Mouse (Mus musculus) T-helper 2 cell (primary cell): ENCODE data around the gene Bhlhe23.

Experiments used
- in situ Hi-C: fragments of 300-600 bp; cut with MboI, MseI; formaldehyde crosslinking; loops from one replicate; pipeline ENCODE4 v1.15.1; 2025; ENCODE audit warnings: high pct_unique_total_duplicates

The Bhlhe23 gene

DNA sequence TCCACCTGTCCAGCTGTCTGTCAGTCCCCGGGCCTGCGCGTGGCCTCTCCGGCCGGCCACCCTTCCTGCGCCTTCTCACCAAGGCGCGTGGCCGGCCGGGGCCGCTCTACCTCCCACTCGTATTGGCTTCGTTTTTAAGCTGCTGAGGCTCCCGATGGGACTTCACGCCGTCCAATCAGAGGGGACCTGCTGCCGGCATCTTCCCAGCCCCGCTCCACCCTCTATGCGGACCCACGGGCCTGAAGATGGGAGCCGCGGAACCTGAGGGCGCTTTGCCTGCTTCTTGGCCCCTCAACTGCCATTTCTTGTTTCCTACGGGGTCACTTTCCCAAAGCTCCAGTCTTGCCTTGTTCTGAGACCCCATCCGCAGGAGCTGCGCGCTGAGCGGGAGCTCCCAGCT, at the start of gene Bhlhe23:
Bhlhe23 (minus strand) TSS at position 108 of the 400 bp plus-strand sequence.
- in situ Hi-C loops = no loop called here

DNA sequence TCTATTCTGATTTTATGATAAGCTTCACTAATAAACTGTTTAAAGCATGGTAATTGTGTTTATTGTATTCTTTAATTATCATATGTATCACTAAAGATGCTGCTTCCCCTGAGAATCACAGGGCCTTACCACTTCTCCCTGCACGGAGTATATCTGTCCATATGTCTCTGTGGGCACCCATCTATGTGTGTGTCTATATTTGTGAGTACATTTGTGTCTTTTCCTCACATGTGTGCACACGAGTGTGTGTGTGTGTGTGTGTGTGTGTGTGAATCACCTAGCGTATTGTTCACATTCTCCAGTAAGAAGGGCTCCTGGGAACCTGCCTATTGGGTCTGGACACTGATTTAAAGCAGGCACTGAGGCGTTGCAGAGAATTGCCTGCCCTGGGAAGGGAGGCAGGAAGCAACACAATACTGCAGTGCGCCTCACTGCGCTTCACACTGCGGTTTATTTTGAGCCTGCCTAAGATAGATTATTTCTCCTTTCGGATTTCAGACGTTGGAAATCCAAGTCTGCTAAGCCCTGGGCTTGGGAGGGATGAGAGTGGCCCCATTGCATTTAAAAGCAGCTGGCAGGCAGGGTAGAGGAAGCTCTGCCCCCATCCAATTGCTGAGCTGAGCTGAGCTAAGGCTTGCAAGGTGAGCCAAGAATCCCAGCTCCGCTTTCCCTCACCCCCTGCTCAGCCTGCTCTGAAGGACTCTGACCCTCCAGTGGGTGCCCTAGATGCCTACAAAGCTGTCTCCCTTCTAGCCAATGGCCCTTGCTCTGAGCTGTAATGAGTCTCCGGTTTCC, 48.6 kb upstream of the Bhlhe23 start:
- in situ Hi-C loops = loop anchor here (5.0 kb wide), 1 partner anchor 52 kb away; no protein-coding TSS in a partner anchor

GRCm38 (mm10) chr2:180824724-180825123, 48.0 kb upstream of the Bhlhe23 start:
- in situ Hi-C loops = loop anchor here (5.0 kb wide), 1 partner anchor 53 kb away; no protein-coding TSS in a partner anchor

DNA sequence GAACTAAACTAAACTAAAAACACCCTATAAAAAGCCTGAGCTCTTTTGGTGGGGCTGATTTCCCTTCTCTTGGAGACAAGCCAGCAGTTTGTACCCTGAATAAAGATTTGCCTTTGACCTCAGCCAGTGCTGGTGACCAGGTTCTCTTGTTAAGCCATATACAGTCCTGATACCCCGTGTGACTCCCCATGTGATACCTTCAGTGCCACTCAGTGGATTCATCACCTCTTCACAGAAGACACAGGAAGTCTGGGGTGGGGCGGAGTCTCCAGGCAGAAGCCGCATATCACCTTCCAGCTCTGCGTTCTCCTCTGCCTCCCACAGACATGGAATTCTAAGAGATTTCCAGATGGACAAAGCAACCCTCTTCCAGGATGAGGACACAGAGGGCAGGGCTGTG, 47.4 kb upstream of the Bhlhe23 start:
- in situ Hi-C loops = no loop called here

GRCm38 (mm10) chr2:180822476-180822875, 45.8 kb upstream of the Bhlhe23 start:
- in situ Hi-C loops = no loop called here

DNA sequence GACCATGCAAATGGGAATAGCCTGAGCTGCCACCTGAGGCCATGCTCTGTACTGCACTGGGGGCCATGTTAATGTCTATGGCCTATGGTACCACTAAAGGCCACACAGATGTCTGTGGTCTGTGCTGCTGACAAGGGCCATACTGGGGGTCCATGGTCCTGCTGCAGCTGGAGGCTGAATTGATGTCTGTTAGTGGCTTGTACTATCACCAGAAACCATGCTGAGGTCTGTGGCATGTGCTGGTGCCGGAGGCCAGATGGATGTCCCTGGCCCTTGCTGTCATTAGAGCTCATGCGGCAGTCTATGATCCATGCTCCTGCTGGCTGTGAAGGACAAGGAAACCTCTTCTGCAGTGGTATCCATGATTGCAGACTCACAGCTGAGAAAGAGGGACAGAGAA, 42.8 kb upstream of the Bhlhe23 start:
- in situ Hi-C loops = no loop called here

- in situ Hi-C loops = no loop called here
Observed at GRCm38 (mm10) chr2:180816440-180817065, 39.9 kb upstream of the Bhlhe23 start.

DNA sequence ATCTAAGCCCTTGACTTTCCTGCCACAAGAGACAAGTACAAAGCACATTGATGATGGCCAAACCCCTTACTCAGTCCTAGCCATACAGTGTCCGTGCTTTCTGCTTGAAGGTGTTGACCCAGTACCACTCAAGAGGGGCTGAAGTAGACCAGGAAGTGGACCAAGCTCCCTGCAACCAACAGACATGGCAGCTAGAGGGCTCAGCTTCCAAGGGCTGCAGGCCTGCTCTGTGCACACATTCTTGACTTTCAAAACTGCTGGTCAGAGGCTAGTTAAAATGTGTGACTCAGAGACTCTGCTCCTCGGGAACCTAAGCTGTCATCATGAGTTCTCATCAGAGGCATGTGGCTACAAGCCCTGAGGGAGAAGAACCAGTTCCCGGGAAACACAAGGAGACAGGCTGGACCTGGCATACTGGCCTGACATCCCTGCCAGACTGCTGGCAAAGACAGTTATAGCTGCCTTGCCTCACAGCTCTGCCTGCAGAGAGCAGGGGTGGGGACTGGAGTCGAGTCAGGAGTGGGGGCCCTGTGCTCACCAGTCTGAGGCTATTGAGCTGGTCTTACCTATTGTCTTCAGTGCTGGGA, 37.4 kb upstream of the Bhlhe23 start:
- in situ Hi-C loops = no loop called here

DNA sequence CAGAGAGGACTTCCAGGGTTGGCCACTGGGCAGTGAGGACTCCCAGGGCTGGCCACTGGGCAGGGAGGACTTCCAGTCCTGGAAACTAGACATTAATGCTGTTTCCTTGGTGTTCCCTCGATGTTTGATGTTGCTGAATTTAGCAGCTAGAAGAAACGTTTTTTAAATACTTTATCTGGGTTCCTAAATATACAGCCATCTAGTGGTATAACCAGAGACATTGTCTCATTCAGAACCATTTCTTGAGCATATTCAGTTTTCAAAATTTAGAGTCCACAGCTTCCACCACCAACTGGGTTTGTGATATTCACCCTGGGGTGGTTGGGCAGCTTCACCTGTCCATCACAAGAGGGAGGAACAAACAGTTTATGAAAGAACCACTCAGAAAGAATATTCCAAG, 34.3 kb upstream of the Bhlhe23 start:
- in situ Hi-C loops = no loop called here

- in situ Hi-C loops = no loop called here
Observed at GRCm38 (mm10) chr2:180809510-180809909, 32.8 kb upstream of the Bhlhe23 start.

GRCm38 (mm10) chr2:180805966-180806365, 29.3 kb upstream of the Bhlhe23 start:
- in situ Hi-C loops = no loop called here

DNA sequence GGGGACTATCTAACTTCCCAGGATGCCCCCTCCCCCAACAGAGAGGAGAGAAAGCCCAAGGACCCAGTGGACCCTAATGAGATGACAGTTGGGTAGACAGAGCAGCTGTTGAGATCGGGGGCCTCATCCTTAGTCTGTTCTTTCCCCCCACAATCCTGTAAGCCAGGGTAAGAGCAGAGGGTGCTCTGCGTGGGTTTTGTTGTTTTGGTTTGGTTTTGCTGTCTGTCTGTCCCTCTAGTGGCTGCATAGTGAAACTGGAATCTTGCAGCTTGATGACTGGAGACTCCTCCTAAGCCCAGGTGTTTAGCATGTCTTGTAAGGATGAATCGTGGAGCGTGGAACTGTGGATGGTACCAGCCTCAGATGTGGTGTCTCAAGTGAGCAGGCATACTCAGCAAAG, 19.3 kb upstream of the Bhlhe23 start:
- in situ Hi-C loops = no loop called here

DNA sequence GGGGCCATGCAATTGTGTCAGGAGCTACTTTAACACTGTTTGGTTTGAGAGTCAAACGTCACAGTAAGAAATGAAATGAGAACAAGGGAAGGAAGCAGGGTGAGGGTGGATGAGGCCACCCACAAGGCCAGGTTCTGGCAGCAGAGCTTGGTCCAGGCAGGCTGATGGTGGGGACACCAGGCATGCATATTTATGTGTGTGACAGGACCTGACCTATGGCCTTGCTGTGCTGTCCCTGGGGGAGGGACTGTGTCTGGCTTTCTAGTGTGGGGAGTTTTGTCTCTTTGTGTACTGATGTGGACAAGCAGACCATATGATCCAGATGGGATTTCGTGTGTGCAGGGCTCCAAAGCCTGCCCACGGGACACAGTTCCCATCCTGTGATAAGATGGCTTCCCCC, 18.9 kb upstream of the Bhlhe23 start:
- in situ Hi-C loops = no loop called here

DNA sequence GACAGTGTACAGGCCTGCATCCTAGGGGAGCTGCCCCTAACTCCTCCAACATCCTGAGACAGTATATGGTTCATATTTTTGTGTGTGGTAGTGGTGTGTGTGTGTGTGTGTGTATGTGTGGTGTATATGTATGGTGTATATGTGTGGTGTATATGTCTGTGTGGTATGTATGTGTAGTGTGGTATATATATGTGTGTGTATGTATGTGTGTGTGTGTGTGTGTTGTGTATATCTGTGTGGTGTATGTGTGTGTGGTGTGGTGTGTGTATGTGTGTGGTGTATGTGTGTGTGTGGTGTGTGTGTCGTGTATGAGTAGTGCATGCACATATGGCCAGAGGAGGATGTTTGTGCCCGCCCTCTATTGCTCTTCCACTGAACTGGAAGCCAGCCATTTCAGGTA, 17.7 kb upstream of the Bhlhe23 start:
- in situ Hi-C loops = no loop called here

DNA sequence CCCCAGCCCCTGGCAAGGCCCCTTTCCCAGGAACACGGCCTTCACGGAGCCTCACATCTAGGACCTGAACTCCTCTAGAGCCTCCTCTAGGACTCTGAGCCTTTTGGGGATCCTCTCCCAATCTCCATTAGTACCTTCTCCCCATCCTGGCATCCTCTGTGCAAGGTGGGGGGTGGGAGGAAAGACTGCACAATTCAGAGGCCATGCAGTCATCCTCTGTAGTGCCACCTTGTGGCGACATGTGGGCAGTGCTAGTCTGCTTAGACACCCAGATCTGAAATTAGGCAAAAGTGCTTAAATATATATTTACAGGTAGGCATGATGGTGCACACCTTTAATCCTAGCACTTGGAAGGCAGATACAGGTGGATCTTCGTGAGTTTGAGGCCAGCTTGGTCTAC, 15.0 kb upstream of the Bhlhe23 start:
- in situ Hi-C loops = no loop called here

DNA sequence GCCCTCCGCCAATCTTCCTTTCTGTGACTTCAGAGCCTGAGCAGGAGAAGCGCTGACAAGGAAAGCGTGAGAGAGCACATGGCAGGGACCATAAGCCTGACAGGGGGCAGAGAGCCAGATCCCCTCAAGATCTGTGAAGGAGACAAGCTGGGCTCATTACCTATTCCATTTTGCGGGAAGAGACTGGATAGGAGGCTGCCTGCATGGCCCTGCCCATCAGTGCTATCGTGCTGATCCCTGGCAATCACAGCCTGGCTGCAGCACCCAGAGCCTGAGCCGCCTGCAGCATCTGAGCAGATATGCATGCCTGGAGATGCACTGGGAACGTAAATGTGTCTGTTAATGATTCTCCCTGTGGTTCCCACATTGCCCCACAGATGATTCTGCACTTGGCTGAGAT, 12.1 kb upstream of the Bhlhe23 start:
- in situ Hi-C loops = no loop called here

DNA sequence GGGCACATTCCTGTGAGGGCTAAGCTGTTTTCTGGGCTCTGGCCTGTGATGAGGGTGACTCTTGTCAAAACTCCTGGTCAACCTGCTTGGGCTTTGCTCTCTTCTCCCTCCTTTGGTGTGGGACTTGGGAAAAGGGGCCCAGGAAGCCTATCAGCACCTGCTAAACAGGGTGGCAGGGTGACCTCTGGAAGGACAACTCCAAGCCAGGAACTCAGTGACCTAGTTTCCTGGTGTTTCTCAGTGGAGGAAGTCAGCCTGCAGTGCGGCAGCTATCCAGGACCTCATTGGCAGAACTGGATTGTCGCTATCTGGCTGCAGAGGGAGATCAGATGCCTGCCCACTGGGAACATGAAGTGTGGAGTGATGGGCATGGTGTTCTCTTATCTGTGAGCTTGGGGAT, 11.7 kb upstream of the Bhlhe23 start:
- in situ Hi-C loops = no loop called here

DNA sequence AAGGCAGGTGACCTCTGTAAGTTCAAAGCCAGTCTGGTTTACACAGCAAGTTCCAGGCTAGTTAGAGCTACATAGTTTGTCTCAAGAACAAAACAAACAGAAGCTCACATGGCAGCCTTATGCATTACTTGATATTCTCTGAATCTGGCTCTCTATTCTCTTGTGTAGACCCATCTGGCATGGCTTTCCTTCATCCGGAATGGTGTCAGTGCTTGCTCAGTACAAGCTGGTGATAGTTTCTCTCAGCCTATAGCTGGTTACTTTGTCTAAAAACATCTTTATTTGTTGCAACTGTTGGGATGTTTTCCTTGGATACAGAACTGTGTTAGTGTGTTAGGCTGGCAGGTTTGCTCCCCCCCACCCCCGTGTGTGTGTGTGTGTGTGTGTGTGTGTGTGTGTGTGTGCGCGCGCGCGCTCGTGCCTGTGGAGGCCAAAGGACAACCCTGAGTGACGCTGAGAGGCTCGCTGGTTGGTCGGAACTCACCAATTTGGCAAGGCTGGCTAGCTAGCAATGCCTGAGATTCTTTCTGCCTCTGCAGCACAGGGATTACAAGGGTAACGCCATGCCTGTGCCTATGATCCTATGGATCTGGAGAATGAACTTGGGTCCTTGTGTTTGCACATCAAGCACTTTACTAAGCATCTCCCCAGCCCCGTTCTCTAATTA, 11.0 kb upstream of the Bhlhe23 start:
- in situ Hi-C loops = no loop called here

- in situ Hi-C loops = no loop called here
Observed at GRCm38 (mm10) chr2:180786732-180787131, 10.0 kb upstream of the Bhlhe23 start.

- in situ Hi-C loops = no loop called here
Observed at GRCm38 (mm10) chr2:180780282-180780681, 3.6 kb upstream of the Bhlhe23 start.

- in situ Hi-C loops = no loop called here
Observed at GRCm38 (mm10) chr2:180779226-180780104, 2.8 kb upstream of the Bhlhe23 start.
